Mouse (Mus musculus): ENCODE results near the gene Rprd1b.

DNA sequence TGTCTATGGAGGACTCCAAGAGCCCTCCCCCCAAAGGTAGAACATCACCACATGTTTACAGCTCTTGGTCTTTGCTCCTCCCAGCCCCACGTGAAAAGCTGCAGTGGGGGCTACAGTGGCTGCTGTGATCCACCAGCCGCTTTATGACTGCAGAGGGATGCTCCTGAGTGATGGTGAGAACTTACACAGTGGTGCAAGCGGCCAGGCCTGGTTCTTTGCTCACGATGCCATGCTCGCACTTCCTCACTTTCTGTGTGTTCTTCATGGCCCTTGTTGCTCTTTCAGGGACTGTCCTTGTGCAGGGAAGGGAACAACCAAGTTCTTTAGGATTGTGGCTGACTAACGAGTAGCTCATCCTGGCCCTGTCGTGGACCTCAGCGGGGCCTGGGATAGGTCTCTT, 15.2 kb downstream of the Rprd1b start:
- TF ChIP-seq EP300 (IDR thresholded peaks at IDR 0.05; ENCODE audit: low read depth) (no peak), CTCF (IDR thresholded peaks at IDR 0.05; ENCODE audit: low read depth) (no peak)

All from liver, embryonic 14.5 days (tissue).